8 mouse cellular contexts compared by ENCODE assay signal in genomic region chr7:24600941-24601597, GRCm38 (mm10). TPM values are rescaled to one million over a fixed set of nuclear protein-coding genes. Genes with fewer than 3 reads are reported as not detected.
DNase-seq lines count a peak whose midpoint lies in the region; ATAC-seq lines count a peak whose summit lies in the region.

No protein-coding gene starts in this region.

- intact Hi-C loops in gastrocnemius, postnatal 14 days (cut with DNase I; ENCODE audit: low total_unique reads): loop anchor here (5.0 kb wide), 1 partner anchor 41 kb away; no protein-coding TSS in a partner anchor
- intact Hi-C loops in left cerebral cortex, postnatal 10 days (cut with DNase I): no loop called here

- peak; percentile 88 for ATAC-seq in inflammation-experienced regulatory T-cells, adult 6 months
- ATAC-seq in megakaryocyte-erythroid progenitor cell, adult 5-6 weeks (replicated peaks; ENCODE audit: low FRiP score, low TSS enrichment, poor library complexity, severe bottlenecking): peak; percentile 97

- DNase-seq in adipocyte (ENCODE audit: low spot score): peak; percentile 87
- peak; percentile 99 for DNase-seq in embryo, embryonic 10 days (ENCODE audit: low spot score)
- DNase-seq in gastrocnemius, postnatal 14 days: peak; percentile 97
- peak; percentile 93 to 97 for DNase-seq in left cerebral cortex, postnatal 10 days (ENCODE audit: extremely low spot score in 1 of 2, low spot score in 2 of 2)
- DNase-seq in right cerebral cortex, postnatal 14 days: peak; percentile 99
- peak; percentile 99 for DNase-seq in urinary bladder, postnatal 25 days (ENCODE audit: low spot score)

RNA-seq across cellular contexts. Expression of gene Phldb3, which starts 9.5 kb away (rescaled TPM):
- under 1 TPM; 0.59 to 0.66 TPM for total RNA-seq in gastrocnemius, postnatal 14 days (2021)
- 1 to 10 TPM in 1 of 3 experiments, under 1 TPM in 2; 0.22 to 1.2 (median 0.31) TPM for polyA plus RNA-seq in inflammation-experienced regulatory T-cells, adult 6 months (2017; shearing (Covaris generic))
- under 1 TPM; 0.41 to 0.54 TPM for total RNA-seq in left cerebral cortex, postnatal 10 days (2021)
- total RNA-seq in megakaryocyte-erythroid progenitor cell, adult 5-6 weeks (2014; fragmentation: Nextera tagmentation): 2.6 and 2.8 TPM in 2 replicates
- total RNA-seq in megakaryocyte-erythroid progenitor cell, adult 5-6 weeks (2017): 6.8 and 9.7 TPM in 2 replicates

RNA-seq across cellular contexts. Expression of gene Zfp575, which starts 13.6 kb away (rescaled TPM):
- total RNA-seq in gastrocnemius, postnatal 14 days (2021): under 1 TPM; 0.38 to 0.45 TPM
- under 1 TPM in 2 of 3 experiments, not detected in 1; 0.13 to 0.20 TPM for polyA plus RNA-seq in inflammation-experienced regulatory T-cells, adult 6 months (2017; shearing (Covaris generic))
- 1 to 10 TPM; 7.7 to 8.3 TPM for total RNA-seq in left cerebral cortex, postnatal 10 days (2021)
- total RNA-seq in megakaryocyte-erythroid progenitor cell, adult 5-6 weeks (2014; fragmentation: Nextera tagmentation): 0.37 TPM in 1 of 2 replicates, not detected in the other
- total RNA-seq in megakaryocyte-erythroid progenitor cell, adult 5-6 weeks (2017): not detected in 2 replicates

RNA-seq across cellular contexts. Expression of gene Ethe1, which starts 13.7 kb away (rescaled TPM):
- 10 to 100 TPM; 12.0 to 15.3 TPM for total RNA-seq in gastrocnemius, postnatal 14 days (2021)
- polyA plus RNA-seq in inflammation-experienced regulatory T-cells, adult 6 months (2017; shearing (Covaris generic)): 10 to 100 TPM; 13.1 to 17.7 (median 17.6) TPM
- 10 to 100 TPM; 11.9 to 13.0 TPM for total RNA-seq in left cerebral cortex, postnatal 10 days (2021)
- total RNA-seq in megakaryocyte-erythroid progenitor cell, adult 5-6 weeks (2014; fragmentation: Nextera tagmentation): 12.4 and 19.8 TPM in 2 replicates
- total RNA-seq in megakaryocyte-erythroid progenitor cell, adult 5-6 weeks (2017): 8.3 and 11.4 TPM in 2 replicates

RNA-seq across cellular contexts. Expression of gene Lypd3, which starts 35.3 kb away (rescaled TPM):
- total RNA-seq in gastrocnemius, postnatal 14 days (2021): not detected
- not detected for polyA plus RNA-seq in inflammation-experienced regulatory T-cells, adult 6 months (2017; shearing (Covaris generic))
- under 1 TPM; 0.47 to 0.57 TPM for total RNA-seq in left cerebral cortex, postnatal 10 days (2021)
- not detected in 2 replicates for total RNA-seq in megakaryocyte-erythroid progenitor cell, adult 5-6 weeks (2014; fragmentation: Nextera tagmentation)
- not detected in 2 replicates for total RNA-seq in megakaryocyte-erythroid progenitor cell, adult 5-6 weeks (2017)

RNA-seq across cellular contexts. Expression of gene Xrcc1, which starts 55.0 kb away (rescaled TPM):
- 10 to 100 TPM; 16.5 to 18.5 TPM for total RNA-seq in gastrocnemius, postnatal 14 days (2021)
- polyA plus RNA-seq in inflammation-experienced regulatory T-cells, adult 6 months (2017; shearing (Covaris generic)): 10 to 100 TPM; 24.2 to 34.4 (median 31.8) TPM
- total RNA-seq in left cerebral cortex, postnatal 10 days (2021): 10 to 100 TPM; 32.5 to 41.2 TPM
- 89.0 and 93.7 TPM in 2 replicates for total RNA-seq in megakaryocyte-erythroid progenitor cell, adult 5-6 weeks (2014; fragmentation: Nextera tagmentation)
- 20.7 and 36.6 TPM in 2 replicates for total RNA-seq in megakaryocyte-erythroid progenitor cell, adult 5-6 weeks (2017)

Comparison
In these comparisons a context has a peak if more than half of its experiments do, and no peak if none do; other contexts are left out.
1. Peak in every context shown above with its lines: DNase-seq and ATAC-seq.
2. RNA of gene Zfp575, which starts 13.6 kb away (total RNA-seq): 7.7 to 8.3 TPM in left cerebral cortex, postnatal 10 days; 0.38 to 0.45 TPM in gastrocnemius, postnatal 14 days and 0.37 TPM in megakaryocyte-erythroid progenitor cell, adult 5-6 weeks; every median in the first group is over 4 times any median in the second.